Mouse (Mus musculus): Measurements from ENCODE around the gene Cd2ap.
"Not testable (repeated sequence)": the region's sequence is repeated elsewhere in the genome, so short reads cannot be mapped to it uniquely, and the experiment has no call there.

Cd2ap gene

DNA sequence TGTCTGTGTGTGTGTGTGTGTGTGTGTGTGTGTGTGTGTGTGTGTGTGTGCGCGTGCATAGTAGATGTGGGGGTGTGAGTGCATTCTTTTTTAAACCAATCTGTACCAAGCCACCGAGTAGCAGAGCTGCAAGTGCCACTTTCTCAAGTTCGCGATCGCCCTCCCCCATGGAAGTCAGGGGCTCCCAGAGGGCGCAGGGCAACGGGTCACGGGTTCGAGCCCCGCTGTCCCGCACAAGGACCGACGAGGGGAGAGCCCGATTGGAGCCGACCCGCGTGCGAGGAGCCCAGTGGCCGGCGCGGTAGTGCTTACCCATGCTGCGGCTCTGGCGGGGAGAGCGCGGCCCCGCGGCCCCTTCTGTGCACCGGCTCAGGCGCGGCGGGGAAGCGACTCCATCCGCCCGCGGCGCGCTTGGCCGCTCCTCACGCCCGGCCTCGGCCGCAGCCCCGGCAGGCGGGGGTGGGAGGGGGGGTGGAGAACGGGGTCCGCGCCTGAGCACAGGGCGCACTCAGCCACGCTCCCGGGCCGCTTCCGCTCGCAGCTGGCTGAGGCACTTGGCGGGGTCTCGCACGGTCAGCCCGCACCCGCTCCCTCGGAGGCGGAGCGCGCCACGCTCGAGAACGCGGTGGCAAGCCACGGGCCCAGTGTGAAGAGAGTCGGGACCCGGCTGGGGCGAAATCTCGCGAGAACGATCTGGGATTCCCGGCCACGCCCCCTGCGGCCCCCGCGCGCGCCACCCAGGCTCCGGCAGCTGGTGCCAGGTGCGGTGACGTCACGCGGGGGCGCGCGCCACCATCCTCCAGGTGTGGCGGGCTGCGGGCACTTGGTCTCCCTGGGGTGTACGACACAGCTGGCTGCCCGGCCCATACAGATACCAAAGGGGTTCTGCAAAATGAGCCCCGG is at the start of gene Cd2ap:
Gene Cd2ap, minus strand, starts transcription at position 665 of the 903 bp plus-strand sequence.
- DNase-seq, result peak; percentile 97

DNA sequence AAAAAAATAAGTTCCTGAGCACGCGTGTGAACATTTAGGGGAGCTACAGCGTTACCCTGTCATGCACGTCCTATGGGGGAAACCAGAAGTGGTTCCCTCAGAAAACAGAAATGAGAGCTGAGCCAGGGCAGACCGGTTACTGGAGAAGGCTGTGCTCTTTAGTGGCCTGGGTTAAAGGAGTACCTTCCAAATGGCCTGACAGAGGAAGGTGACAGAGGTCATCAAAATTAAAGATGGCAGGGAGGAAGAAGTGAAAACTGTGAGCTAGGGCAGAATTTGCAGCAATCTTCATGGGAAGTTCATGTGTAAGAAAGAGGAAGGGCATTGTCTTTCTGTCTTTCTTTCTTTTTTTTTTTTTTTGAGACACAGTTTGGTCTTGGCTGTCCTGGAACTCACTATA is 48.3 kb upstream of the Cd2ap start:
- DNase-seq, result no peak

DNA sequence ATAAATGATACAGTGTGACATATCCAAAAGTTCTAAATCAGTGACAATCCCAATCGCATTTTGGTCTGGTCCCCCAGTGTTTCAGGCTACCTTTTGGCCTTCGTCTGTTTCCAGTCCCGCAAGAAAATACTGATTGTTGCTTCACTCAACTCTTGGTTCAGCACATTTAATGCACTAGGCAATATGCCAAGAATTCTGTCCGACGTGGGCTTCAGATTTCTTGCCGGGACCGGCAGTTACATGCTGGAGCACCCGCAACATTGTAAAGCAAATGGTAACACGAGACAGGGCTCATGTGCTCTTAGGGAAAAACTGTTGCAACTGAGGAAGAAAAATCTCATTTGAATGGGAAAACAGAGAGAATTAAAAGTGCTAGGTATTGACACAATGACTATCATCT is 42.3 kb upstream of the Cd2ap start:
- no peak for DNase-seq

DNA sequence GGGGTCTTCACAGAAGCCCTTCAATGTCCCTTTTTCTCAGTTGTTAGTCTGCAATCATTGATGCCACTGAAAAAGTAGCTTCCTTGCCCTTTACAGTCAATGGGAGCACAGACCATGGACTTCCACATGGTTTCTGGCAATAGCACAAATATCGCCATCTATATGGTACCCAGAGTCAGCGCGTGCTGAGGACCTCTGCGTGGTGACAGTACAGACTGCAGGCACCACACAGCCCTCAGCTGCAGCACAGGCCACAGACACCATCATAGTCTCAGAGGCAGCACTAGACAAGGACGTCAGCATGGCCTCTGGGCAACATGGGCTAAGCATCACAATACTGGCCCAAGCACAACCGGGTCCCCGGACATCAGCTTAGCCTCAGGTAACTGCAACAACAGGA is 38.3 kb upstream of the Cd2ap start:
- DNase-seq, result no peak

DNA sequence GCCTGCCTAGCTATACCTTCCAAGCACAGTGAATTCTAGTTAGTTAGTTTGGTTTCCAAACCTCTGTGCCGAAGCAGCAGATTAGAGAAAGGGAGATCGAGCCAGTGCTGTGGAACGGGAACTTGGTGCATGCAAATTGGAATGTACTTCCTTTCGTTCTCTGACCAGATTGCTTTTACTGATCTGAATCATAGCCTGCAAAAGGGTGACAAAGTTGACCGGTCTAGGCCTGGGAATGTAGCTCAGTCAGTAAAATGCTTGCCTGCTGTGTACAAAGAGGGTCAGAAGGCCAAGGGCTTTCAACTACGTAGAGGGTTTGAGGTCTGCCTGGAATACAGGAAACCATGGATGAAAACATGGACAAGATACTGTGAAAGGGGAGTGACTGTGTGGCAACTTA is 35.7 kb upstream of the Cd2ap start:
- peak; percentile 24 for DNase-seq

DNA sequence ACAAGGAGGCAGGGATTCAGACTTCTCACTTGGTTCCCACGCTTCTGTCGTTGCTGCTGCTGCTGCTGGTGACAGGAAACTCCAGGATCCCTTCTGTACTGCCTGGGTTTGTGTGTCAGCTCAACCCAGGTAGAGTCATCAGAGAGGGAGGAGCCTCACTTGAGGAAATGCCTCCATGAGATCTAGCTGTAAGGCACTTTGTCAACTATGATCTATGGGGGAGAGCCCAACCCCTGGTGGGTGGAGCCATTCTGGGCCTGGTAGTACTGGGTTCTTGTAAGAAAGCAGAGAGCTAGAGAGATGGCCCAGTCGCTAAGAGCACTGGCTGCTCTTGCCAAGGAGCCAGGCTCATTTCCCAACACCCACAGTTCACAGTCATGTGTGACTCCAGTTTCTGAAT is 34.0 kb upstream of the Cd2ap start:
- DNase-seq, result no peak

DNA sequence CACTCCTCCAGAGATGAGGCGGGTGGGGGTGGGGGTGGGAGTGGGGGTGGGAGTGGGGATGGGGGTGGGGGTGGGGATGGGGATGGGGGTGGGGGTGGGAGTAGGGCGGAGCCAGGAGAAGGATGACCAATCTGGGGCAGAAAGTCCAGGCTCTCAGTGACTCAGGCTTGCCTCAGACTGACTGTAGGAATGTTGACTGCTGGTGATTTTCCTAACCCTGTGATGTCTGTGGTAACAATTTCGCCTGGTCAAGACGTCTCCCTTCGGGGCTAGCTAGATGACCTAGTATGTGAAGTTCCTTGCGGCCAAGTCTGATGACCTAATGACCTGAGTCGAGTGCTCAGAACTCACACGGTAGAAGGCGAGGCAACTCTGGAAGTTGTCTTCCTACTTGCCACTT is 32.9 kb upstream of the Cd2ap start:
- peak; percentile 37 for DNase-seq

DNA sequence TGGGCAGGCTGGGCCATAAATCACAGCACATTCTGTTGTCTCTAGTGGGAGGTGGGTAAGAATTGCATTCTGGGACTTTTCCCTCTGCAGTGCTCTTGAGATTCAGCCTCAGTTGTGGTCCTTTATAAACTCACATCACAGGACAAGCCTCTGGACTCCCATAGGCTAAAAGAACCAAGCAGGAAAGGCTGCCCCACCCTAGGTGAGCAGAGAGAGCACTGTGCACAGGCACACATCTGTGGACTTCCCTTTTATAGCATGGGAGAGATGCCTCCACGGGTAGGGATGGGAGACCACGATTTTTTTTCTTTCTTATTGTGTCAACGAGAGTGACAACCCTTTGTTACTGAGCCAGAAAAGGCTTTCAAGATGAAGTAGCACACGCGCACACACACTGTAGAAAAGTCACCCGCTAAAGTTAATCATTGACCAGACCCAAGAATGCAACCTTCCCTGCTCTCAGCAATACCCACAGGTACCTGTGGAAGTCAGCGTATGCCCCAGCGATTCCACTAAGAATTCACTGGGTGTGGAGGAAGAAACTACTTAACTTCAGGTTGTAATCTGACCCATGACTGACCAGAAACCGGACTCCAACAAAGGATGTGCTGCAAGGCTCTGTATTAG is 32.4 kb upstream of the Cd2ap start:
- peak; percentile 85 for DNase-seq

DNA sequence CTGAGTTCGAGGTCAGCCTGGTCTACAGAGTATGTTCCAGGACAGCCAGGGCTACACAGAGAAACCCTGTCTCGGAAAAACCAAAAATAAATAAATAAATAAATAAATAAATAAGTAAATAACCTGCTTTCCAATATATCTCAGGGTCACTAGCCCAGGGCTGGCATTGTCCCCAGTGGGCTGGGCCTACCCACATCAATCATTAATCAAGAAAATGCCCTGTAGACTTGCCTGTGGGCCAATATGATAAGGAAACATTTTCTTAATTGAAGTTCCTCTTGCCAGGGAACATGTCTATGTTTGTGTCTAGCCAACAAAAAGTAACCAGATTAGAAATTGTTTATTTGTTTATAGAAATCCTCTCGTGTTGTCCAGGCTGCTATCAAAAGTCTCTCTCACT is 31.7 kb upstream of the Cd2ap start:
- DNase-seq, result peak; percentile 52

DNA sequence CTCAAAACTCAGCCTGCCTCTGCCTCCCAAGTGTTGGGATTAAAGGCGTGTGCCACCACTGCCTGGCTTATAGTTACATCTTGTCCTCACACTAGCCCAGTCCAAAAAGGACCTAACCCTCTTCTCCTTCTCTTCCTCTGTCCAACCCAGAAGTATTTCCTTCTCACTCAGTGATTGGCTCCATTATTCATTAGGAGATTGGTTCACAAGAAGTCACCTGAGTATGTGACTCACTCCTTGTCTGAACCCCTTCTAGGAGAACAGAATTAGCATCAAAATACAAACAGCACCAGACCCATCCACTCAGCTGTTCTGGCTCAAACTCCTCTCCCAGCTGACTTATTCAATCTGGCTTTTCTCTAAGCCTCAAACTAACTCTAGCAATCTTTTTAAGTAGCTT is 30.0 kb upstream of the Cd2ap start:
- DNase-seq, result not testable (repeated sequence)

DNA sequence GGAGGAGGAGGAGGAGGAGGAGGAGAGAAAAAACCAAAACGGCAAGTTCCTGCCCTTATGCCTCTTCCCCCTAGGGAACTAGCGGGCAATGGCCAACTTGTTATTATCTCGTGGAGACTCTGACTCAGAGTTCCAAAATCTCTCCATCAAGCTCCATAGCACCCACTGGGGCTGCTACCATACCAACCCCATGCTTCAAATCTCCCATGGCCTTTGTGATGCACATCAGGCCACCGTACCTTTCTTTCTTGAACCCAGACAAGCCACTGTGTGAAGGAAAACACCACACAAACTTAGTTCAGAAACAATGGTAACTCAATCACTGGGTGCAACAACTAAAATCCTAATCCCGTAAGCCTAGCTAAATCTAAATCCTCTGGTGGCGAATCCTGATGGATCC is 29.5 kb upstream of the Cd2ap start:
- DNase-seq, result no peak

DNA sequence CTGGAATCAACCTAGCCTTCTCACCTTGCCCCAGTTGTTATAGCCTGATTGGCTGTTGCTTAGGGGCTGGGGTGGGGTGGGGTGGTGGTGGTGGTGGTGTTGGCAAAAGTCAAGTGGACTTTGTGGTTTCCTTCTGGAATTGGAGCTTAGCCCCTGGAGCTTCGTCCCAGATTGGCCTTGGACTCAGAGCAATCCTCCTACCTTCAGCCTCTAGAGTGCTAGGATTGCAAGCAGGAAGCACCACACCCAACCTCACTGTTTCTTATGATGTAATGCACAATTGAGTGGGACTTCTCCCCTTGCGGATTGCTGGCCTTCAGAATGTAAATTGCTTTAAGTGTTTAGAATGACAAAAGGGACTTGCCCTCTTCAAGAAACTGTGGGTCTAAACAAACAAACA is 24.3 kb upstream of the Cd2ap start:
- DNase-seq, result no peak

DNA sequence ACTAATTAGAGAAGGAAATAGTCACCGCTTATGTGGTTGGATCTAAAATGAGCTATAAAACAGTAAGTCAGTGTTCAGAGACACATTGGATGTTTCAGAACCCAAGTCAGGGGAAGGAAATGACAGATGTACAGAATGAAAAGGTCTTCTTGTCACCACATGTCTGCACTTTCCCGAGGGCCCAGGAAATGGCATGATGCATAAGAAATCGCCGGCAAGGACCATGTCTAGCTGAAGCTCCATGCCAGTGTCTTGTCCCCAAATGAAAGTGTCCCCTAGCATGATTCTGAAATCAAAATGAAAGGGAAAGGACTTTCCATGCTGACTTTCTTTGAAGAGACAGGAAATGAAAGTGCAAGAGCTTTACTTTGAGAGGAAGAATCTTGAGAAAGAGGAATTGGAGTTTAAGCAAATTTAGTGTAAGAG is 10.8 kb upstream of the Cd2ap start:
- DNase-seq, result no peak

DNA sequence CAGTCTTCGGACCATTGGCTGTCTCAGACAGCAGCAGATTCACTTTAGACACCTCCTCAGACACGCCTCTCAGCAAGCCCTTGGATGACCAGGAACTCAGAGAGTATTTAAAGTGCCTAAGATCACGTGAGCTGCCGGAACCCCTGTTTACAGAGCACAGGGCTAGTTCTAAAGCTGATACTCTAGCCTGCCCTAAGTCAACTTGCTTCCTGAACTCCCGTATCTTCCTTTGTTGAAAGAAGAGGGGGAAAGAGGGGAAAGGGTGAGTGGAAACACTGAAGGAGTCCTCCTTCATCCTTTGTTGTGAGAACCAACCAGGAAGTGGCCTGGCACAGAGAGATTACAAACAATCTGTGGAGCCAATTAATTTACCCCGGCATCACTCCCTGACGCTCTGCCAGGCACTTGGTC is 8.6 kb upstream of the Cd2ap start:
- no peak for DNase-seq

DNA sequence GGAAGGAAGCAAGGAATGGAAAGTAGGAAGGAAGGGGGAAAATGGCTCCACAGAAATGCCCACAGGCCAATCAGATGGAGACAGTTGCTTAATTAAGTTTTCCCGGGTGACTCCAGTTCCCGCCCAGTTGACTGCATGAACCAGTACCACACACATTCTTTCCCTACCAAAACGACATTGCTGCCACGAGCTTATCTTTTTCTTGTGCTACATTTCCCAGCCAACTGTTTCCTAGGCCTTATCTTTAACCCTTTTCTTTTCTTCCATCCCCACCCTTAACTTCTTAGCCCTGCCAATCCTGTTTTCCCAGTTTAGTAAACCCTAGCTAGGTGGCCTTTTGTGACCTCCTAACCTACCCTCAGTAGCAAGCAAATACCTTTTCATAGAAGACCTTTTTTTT is 7.9 kb upstream of the Cd2ap start:
- no peak for DNase-seq

DNA sequence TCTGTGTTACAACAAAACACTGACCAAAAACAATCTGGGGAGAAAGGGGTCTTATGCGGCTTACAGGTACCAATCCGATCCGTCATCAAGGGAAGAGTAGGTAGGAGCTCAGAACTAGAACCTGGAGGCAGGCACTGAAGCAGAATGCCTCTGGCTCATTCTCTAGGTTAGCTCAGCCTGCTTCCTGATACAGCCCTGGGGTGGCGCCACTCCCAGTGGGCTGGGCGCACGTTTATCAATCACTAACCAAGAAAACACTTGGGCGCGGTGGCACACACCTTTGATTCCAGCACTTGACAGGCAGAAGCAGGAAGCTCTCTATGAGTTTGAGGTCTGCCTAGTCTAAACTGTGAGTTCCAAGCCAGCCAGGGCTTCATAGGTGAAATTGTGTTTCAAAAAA is 7.3 kb upstream of the Cd2ap start:
- DNase-seq, result no peak

DNA sequence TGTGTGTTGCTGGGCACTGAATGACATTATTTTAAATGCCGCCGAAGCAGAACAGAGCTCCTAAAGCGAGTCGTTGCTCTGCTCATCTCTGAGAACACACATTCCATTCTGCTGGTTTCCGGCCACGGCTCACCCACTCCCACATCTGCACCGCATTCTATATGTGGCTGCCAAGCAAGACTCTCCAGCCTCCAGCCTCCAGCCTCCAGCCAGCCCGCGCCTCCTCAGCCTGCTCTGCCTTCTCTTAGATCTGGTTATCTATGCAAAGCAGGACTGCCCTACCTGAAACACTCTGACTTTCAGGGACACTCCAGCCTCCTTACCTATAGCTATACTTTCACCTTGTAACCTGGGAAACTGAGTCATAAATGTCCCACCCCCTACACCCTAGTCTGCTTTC is 6.8 kb upstream of the Cd2ap start:
- no peak for DNase-seq

DNA sequence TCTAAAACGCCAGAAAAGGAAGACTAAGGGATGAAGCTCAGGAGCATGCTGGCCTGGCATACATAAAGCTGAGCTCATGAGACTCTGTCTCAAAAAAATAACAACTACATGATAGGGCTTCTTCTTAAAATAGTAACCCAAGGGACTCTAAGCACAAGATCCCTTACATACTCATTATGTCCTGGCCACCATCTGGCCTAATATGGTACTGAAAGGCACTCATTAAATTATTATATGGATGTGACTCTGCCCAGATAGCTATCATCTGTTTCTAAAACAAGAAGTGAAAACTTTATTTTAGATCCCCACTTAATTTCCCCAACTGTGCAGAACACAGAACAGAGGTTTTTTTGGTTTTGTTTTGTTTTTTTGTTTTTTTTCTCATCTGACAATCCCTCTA is 6.4 kb upstream of the Cd2ap start:
- DNase-seq, result no peak

DNA sequence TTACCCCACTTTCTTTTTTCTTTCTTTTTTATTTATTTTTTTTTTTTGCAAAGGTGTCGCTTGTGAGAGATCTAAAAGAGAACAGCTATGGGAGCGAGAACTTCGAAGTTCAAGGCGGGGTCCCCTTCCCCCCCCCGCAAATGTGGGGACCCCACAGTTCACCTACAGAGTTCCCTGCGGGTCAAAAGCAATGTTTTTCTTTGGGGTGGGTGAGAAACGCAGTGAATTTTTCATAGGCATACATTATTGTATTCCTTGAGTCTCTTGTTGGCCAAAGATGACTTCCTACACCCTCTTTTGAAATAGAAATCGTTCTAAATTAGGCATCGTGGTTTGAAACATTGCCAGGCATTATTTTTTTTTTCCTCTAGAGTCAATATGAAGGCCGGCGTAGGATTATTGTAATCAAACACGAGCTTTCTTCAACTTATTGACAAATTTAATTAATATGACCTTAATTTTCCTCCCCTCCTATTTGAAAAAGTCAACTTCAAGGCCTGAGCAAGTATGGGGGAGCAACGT is 500 bp upstream of the Cd2ap start:
- DNase-seq, result no peak

DNA sequence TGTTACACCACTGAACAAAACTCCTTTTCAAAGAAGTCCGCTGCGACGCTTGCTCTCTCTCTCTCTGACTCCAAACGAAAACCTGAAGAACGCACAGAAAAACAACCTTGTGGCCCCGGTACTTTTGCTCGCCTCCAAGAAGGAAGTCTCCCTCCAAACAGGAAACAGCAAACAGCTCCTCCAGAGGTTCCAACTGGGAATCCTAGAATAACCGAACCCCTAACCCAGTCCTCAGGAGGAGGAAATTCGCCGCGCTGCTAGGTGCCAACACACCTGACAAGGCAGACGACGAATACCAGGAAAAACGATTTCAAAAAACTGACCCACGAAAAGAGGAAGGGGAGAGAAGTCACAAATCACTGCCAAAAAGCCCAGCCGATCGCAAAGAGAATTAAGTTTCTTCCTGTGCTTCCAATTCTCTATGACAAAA is 879 bp downstream of the Cd2ap start:
- DNase-seq, result peak; percentile 62

DNA sequence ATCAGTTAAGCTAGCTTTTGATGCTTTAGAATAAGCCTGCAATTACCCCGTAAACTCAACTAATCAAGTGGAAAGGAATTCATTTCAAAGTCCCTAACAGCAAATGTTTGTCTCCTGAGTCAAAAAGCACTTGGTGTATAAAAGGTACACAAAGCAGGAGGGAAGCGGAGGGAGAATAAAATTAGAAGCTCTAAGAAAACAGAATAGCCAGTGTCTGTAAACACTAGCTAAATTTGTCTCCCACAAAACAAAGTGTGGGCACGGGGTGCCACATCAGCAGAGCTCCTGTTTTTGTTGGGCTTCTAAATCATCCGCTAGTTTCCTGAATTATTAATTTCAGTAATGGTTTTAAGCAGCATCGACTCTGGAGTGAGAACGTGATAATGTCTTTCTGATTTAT is 1.4 kb downstream of the Cd2ap start:
- peak; percentile 15 for DNase-seq

DNA sequence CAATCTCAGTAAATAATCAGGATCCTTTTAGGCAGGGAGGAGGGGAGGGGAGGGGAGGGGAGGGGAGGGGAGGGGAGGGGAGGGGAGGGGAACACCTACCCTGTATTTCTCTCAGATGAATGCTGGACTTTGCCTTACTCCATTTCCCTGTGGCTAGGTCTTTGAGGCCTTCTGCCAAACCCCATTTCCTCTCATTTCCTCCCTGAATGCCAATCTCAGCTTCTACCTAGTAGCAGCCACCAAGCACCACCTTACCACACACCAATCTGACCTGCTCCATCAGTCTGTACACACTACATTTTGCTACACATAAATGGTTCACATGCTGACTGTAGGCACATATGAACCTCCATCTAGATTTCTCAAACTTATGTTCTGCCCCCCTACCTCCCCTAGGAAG is 6.0 kb downstream of the Cd2ap start:
- DNase-seq, result peak; percentile 49

DNA sequence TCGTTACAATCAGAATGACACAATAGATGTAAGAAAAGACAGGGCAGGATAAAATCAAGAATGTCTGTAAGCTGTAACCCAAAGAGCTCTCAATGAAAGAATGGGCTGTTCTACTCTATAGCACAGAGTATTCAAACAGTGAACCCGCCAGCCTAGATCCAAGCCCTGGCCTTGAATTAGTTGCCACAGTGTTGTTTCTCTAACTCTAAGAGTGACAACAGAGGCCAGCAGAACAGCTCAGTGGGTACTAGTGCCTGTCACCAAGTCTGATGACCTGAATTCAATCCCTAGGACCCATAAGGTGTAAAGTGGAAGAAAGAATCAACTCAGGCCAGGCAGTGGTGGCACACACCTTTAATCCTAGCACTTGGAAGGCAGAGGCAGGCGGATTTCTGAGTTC is 13.3 kb downstream of the Cd2ap start:
- DNase-seq, result no peak

DNA sequence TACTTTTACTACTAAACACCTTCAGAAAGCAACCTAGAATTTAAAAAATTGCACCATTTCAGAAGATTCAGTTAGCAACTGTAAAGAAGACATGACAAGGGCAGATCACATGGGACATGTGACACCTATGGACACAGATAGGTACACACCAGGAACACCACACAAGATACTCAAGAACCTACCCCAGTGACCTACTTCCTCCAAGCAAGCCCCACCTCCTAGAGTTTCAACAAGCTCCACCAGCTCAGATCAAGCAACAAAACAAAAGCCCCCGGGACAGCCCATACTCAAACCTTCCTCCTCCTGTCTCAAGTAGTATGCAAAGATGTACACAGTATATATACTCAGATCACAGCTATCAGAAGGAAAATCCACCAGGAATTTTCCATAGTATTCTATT is 16.1 kb downstream of the Cd2ap start:
- no peak for DNase-seq

All from kidney, adult 9 months (tissue).